Mouse (Mus musculus) G1E (cell line): ENCODE results near the gene Upk1a.

Experiments used
- CTCF ChIP-seq: IDR thresholded peaks from 2 replicates; pipeline ENCODE4 v1.5.1; 2012; ENCODE audit warnings: low read depth, low read length, inconsistent platforms, mixed read lengths
- POLR2AphosphoS5 ChIP-seq: IDR thresholded peaks from 2 replicates; pipeline ENCODE4 v1.6.1; 2012; ENCODE audit warnings: low read depth, low read length, inconsistent platforms; ENCODE audit not compliant: insufficient replicate concordance
- TAL1 ChIP-seq: conservative IDR thresholded peaks from 2 replicates; pipeline ENCODE4 v1.6.1; 2012; ENCODE audit warnings: low read depth, low read length, inconsistent platforms, mixed read lengths

- TF ChIP-seq TAL1 (no peak), CTCF (no peak), POLR2AphosphoS5 (no peak)
These were observed 23.7 kb upstream of the Upk1a start for GRCm38 (mm10) chr7:30636395-30636794.
